Mouse (Mus musculus) brain, embryonic 18.5 days (tissue): ENCODE results near the gene Rab3a.
A peak's percentile ranks its signal among the peaks of the same experiment; 100 is the strongest.

Experiments used
- DNase-seq: peaks from one replicate; pipeline ENCODE4 v3.0.0-alpha.2; 2012; ENCODE audit warnings: low read depth, low spot score

Gene Rab3a

DNA sequence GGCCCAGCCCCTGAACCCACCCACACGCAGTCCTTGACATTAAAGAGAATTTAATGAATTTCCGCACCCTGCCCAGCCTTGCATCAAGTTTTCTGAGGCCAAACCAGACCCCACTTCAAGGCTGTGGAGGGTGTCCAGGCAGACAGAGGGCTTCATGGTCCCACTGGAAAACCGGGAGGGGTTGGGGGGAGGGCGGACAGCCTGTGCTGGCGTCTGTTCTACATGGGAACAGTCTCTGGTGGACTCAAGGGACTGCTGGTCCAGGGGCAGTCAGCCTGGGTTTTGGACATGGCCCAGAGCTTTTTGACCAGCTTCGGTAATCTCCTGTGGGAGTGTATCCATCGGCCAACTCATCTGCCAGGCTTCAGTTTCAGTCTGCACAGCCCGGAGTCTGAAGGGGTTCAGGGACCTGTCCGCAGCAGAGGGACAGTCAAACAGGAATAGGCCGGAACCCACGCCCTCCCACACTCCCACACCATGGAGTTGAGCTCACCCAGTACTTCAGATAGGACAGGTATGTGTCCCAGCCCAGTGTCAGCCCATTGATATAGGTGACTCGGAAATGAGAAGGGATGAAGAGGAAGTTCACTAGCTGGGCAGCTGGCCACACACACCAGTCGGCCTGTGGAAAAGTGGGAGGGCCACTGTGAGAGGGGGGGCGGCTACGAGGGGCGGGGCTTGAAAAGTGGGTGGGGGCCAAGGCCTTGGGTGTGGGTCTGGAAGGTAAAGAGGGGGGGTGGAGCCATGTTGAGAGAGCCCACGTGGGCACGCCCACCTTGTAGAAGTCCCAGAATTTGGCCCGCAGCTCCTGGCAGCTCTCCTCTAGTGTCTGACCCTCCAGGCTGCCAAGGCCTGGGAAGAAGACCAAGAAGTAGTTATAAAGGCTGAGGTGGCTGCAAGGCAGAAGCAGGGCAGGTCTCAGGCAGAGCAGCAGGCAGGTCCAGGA is 4.4 kb downstream of the Rab3a start:
- DNase-seq: no peak

DNA sequence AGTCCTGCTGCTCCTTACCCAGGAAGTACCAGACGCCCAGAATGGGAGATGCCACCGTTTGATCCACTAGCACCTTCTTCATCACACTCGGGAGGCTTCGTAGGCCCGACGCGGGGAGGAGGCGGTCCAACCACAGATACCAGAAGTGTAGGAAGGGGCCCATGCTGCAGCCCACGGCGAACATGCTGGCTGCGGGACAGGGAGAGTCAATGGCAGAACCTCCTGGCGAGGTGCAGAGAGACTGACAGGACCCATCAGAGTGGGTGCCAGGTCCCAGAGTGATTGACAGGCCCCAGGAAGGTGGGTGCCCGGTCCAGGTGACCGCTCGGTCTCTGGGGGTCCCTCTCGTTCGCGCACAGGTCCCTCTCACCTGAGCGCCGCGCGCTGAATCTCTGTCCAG is 5.9 kb downstream of the Rab3a start:
- DNase-seq: no peak

DNA sequence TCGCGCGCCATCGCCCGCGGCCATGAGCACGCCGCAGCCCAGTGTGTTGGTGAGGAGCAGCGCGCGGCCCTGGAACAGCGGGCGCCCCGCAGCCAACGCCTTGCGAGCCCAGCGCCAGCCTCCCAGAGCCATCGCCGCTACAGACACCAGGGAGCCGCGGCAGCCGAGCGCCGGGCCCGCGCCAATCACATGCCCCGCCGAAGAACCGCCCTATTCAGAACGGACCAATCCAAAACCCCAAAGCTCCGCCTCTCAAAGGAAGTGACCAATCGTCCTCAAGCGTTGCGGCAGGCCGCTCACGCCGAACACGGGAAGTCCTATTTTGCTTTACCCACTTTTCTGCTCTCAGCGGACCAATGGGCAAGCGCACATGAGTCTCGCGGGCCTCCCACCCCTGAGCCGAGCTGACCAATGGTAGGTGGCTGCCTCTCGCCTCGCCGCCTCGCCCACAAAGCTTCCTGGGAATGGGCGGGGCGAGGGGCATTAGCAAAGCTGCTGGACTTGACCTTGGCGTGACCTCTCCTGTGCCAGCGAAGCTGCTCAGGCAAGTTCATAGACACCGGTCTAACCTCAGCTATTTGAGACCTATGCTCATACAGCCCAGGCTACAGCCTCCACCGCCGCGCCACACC is 6.4 kb downstream of the Rab3a start, which contains the start of gene Mpv17l2:
Gene Mpv17l2, minus strand, starts transcription at position 172 of the 632 bp plus-strand sequence.
- DNase-seq: peak; percentile 97

DNA sequence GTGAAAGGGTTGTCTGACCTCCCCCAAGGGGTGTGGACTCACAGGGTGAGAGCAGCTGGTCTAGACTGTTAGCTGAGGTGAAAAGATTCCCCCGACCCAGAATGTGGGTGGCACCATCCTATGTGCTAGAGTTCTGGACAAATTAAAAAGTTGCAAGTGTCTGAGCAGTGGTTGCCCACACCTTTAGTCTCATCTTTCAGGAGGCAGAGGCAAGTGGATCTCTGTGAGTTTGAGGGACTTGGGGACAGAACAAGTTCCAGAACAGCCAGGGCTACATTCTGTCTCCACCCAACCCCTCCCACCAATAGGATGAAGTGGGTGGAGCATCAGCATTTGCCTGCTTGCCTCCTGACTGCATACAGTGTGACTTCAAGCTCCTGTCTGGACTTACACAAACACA is 7.6 kb downstream of the Rab3a start:
- DNase-seq: no peak

DNA sequence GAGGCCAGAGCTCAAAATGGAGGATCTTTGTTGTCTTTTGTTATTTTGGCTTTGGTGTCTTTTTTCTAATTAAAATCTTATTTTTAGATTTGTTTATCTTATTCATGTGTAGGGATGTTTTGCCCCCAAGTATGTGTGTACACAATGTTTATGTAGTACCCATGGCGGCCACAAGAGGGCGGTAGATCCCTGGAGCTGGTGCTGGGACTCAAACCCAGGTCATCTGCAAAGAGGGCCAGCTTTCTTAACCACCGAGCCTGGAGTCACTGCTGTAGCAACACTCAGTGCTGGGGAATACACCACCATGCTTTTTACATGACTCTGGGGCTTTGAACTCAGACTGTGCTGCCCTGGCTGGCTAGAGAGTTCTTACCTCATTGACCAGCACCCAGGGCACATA is 8.9 kb downstream of the Rab3a start:
- no peak for DNase-seq

DNA sequence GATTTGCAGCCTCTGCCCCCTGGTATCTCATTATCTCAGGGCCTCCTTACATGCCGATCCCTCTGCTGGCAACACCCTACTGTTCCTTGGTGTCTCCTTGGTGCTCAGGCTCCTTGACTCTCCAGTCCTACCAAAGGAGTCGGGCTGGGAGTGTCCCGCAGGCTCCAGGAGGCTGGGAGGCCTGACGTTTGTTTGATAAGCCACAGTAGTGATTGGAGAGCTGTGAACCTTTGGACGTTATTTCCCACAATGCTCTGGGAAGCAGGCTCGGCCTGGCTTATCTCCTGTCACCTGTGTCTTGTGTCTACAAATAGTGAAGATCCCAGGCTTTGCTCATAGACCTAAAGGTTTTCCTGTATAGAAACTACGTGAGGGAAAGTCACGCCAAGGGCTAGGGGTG is 9.5 kb downstream of the Rab3a start:
- DNase-seq: no peak

DNA sequence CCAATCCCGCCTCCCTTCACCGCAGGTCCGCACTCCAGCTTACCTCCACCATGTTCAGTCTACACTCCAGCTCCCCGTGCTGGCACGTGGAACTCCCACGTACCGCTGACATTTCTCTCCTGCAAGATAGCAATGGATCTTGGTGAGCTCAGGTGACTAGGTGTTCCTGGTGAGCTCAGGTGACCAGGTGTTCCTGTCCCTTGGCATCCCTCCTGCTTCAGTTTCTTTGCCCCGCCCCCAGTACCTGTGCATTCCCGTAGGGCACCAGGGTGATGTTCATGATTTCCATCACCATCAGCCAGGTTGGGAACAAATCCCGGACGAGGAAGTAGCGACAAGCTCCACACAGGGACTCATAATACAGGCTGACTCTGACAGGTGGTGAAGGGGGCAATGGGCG is 10.2 kb downstream of the Rab3a start:
- DNase-seq: no peak

DNA sequence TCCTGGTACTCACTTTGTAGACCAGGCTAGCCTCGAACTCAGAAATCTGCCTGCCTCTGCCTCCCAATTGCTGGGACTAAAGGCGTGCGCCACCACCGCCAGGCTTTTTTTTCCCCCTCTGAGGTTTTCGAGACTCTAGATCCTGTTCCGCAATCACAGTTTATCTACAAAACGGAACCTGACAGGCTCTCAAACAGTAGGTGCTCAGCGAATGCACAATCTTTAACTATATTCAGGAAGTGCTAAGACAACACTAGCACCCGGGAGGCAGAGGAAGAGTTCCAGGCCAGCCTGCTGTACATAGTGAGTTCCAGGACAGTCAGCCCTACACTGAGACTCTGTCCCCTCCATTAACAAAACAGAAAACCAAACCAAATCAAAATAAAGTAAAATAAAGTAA is 10.8 kb downstream of the Rab3a start:
- no peak for DNase-seq

DNA sequence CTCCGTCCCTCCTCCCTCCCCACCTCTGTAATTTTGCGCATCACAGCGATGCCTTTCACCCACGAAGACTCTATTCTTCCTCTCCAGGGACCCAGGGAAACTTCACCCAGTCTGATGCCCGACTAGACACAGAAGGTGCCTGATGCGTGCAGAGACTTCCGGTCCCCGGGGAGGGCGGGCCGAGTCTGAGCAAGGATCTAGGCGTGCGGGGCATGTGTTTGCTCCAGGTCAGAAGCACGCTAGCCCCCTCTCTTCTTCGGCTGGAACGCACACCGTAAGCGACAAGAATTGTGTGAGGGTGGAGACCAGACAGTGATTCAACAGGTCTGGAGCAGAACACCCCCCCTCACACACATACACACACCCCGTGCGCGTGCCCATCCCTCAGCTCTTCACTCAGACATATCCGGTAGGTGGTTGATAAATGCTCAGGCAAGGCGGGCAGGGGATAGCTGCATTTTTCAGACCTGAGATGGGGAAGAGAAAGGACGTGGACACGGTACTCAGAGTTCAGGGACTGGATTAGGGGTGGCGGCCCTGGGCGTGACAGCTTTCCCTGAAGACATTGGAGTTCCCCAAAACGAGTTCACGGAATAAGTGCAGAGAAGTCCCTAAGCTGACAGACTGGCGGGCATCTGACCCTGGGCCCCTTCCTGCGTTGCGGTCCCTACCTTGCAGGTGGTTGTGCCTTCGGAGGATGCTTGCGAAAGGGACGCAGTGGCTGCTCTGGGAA is 11.5 kb downstream of the Rab3a start:
- no peak for DNase-seq

DNA sequence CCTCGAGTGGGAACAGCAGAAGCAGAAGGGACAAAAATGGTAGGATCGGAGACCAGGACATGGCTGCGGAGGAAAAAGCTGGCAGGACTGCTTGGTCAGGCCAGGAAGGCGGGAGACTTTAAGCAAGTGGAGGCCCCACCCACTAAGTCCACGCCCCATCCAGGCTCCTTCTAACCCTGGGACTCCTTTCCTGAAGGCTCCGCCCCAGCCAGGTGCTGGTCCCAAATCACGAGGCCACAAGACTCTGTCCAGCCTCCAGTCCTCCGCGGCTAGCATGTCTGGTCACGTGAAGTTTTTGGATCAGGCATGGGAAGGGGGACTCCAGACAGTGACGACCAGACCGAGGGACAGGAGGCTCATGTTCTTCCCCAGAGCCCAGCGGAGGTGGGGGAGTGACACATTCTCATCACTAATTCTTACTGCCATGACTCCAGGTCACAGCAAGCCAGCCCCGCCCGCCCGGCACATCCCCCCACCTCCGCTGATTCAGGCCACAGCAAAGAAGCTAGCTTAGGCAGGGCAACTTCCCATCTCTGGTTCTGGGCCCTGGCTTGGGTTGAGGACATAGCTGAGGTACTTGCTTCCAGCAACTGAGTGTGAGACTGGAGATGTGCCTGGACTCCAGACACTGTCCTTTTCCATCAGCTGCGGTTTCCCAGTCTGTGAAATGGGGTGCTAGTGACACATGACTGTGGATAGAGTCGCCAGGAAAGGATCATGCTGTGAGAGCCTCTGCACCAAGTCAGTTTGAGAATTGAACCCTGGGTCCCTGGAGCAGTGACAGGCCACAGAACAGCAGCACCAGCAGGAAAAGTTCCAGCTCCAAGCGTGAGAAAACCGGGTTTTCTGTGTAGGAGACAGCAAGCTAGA is 12.3 kb downstream of the Rab3a start:
- DNase-seq: no peak

DNA sequence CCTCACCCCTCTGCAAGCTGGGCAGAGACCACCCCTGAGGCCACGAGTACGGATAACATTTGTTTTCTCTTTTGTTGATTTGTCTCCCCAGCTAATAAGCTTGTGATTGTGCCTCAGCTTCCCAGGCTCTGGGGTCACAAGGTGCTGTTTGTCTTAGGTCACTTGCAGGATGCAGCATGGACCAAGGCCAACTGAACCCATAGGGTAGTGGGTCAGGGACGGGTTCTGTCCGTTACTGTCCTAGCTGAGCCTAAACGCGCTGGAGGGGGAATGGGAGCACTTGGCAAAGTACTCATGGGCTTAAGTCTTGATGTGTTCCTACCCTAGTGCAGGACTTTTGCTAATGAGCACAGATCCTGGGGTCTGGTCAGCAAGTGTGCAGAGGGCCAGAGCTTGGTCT is 13.0 kb downstream of the Rab3a start:
- no peak for DNase-seq

DNA sequence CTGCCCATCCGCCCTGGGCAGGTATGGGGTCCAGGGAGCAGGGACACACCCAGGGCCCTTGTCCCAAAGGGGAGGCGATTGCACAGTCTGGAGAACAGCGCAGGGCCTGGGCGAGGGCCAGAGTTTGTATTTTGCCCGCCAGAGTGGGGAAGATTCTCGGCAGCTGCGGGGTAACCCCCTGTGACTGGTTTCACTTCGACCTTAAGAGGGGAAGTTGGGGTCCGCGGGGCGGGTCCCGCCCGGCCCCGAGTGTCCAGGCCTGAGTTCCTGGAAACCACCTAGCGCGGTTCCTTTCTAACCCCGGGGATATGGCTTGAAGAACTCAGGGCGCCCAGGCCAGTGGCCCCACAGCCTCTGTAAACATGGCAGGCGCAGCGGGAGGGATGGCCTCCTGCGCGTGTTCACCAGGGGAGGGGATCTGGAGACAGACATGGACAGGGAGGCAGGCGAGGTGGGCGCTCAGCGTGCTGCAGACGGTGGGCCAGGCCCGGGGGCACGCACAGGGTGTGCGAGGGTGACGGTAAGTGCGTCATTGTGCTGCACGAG is 13.8 kb downstream of the Rab3a start:
- no peak for DNase-seq

DNA sequence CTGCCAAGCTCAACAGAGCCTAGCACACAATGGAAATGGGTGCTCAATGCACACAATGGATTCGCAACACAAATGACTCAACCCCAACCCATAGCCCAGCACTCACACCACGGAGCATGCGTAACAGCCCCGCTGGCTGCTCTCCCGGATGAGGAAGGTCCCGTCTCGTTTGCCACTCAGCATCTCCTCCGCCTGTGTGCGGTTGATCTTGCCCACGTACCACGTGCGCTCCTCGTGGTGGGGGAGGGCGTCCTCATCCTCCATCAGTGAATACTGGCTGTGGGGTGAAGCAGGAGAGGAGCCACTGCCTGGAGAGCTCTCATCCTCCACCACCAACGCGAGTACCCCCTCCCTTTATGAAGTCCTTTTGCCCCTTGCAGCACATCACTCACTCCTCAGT is 14.5 kb downstream of the Rab3a start:
- DNase-seq: no peak

DNA sequence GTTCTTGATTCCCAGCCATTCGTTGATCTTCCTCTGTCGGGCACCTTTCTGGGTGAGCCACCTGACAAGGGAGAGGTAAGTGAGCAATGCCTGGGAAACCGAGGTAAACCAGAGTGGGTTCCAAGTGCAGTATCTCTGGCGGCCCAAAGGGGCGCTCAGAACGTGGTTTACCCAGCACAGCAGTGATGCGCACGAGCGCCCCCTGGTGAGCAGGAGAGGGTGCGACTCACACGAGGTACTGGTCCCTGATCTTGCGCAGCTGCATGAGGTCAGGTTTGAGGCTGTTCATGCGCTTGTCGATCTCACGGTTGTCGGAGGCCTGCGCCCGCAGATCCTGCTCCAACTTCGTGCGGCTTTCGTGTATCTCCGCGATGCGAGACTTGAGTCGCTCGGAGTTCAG is 14.9 kb downstream of the Rab3a start:
- peak; percentile 71 for DNase-seq

DNA sequence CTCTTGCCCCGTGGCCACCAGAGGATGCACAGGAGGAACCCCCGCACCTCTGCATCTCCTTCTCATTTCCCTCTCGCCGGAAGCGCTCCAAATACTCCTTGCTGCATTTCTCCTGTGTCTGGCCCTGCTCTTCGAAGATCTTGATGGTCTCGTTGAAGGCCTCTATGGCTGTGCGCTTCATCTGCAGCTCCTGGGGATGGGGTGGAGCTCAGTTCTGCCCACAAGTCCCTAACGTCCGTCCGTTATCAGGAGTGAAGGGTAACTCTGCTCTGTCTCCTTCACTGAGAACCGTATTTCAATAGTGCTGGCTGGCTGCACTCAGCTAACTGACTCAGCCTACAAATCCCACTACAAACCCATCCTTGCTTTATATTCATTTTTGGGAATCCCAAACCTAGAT is 15.4 kb downstream of the Rab3a start:
- no peak for DNase-seq

DNA sequence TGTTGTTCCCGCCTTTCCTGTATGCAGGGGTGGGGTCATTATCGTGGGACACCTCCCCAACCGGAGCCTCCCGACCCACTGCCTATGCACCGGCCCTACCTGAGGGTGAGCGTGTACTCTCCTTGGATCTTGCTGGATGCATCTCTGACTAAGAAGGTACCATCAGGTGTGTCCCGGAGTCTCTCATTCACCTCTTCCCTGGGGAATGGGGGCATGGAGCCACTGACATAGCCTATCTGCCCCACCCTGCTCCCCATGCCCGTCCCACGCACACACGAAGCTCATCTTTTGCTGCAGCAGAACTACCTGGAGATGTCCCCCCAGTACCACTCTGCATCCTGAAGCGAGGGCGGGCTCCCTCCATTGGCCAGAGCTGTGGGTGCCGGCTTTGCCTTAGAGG is 16.3 kb downstream of the Rab3a start:
- no peak for DNase-seq

DNA sequence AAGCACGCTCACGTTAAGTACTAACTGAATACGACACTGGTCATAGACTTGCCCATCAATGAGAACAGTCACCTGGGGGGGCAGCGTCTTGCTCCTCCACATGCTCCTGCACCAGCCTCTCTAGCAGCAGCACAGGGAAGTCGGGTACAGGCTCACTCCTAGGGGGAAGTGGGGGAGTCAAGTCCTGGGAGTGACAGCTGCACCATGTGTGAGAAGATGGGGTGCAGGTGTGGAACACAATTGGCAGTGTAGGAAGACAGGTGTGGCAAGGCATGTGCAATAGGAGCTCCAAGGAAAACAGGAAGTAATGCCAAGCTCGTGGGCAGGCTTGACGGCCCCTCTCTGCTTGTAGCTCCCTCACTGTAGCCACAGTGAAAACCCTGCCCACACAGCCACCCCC is 16.7 kb downstream of the Rab3a start:
- DNase-seq: no peak

DNA sequence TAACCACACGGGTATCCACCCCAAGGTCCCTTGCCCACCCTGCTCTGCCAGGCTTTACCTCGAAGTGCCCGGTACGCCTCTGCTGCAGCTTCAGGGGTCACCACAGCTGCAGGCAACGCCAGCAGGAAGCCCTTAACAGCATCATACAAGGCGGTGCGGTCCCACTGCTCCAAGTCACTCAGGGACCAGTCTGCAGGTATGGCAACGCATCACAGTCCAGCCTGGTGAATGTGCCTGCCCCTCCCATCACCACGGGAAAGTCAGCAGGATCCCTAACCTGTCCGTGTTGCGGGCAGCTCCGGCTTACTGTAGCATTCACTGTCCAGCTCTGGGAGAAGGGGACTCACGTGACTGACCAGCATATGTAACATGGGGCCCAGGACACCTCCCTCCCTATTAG is 17.6 kb downstream of the Rab3a start:
- DNase-seq: no peak

DNA sequence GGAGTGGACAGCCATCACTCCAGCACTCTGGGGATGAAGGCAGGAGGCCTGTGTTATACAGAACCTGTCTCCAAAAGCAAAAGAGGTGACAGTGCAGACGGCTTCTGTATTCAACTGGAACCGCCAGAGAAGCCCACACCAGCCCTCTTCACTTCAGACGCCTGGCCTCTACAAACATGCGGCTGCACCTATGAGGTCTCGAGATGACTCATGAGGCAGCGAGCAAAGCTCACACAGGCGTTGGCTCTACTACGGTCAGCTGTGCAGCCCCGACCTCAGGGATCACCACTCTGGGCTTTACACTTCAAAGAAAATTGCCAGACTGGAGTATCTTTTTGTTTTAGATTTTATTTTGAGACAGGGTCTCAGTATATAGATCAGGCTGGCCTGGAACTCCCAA is 18.4 kb downstream of the Rab3a start:
- no peak for DNase-seq

DNA sequence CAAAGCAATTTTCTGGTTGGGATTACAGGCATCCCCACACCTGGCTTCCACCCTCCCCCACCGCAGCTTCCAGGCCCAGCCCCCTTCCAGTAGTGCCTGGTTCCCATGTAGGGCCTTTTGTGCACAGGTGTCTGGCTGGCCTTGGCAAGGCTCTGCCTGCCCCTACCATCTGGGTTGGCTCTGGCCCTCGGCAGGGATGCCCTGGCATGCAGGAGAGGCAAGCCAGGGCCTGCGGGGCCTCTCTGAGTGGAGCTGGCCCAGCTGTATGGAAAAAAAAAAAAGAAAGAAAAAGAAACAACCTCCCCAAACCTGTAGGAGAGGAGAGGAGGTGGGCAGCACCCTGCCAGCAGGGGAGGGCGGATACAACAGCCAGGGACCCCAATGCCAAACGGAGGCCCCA is 18.9 kb downstream of the Rab3a start:
- DNase-seq: no peak

DNA sequence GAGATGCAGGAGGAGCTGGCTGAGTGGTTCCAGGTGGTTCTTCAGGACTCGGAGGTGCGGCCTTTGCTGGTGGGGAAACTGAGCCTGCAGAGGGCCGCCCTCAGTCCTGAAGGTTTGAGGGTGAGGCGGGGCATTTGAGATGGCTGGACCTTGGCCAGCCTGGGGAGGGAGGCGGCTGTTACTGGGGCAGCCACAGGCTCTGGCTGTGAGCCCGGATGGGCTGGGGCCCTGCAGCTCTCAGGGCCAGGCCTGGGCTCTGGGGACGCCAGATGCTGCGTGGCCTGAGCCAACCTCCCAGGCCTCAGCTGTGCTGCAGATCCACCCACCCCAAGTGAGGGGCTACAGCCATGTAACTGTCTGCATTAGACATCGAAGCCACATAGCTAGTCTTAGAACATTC is 19.4 kb downstream of the Rab3a start:
- no peak for DNase-seq
